ENCODE assay signal across 8 mouse cellular contexts in the genomic region with DNA sequence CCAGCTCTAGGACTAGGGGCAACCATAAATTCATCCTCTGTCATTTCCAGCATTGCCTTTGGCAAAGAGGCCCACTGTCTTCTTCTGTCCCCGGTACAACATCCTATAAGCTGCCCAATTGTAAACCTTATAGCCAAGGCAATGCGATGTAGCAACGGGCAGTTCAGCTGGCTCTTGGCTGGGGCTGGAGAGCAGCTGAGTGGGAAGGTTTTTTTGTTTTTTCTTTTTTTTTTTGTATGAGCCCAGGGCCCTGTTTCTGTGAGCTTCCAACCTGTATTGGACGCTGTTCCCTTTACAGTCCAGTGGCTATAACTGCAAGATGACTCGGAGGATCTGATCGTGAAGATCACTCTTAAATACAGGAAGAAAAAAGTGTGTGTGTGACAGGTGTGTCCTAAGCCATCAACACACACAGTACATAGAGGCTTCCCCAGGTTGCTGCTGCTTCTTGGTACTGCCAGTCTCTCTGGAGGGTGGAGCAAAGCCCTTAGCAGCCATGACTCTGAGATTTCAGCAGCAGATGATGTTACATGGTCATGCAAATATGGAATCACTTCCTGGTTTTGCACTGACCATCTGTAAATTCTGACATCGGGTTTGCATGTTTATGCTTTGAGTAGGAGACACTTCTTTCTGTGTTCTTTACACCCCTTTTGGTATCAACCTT. TPM values are rescaled to one million over a fixed set of nuclear protein-coding genes. Genes with fewer than 3 reads are reported as not detected.
DNase-seq lines count a peak whose midpoint lies in the region; ATAC-seq and TF ChIP-seq lines count a peak whose summit lies in the region.

No protein-coding gene starts in this region.

- no peak for TF ChIP-seq POLR2A in kidney, adult 2 months (IDR thresholded peaks at IDR 0.05; ENCODE audit: low read depth, low read length)
- no peak for TF ChIP-seq POLR2A in brain, embryonic 14.5 days (IDR thresholded peaks at IDR 0.05; ENCODE audit: borderline replicate concordance, extremely low read depth, insufficient read depth, insufficient read length, poor library complexity, severe bottlenecking)

- H3K27me3 ChIP-seq in kidney, adult 2 months (replicated peaks; ENCODE audit: control insufficient read depth, insufficient read depth, low read length), result no peaks in the 10 kb centered on the region
- no peaks in the 10 kb centered on the region for H3K27me3 ChIP-seq in C2C12 (ENCODE audit: control insufficient read depth, insufficient read depth, insufficient read length)
- H3K27me3 ChIP-seq in forebrain, postnatal 0 days (ENCODE audit: insufficient read depth, low read length), result no peaks in the 10 kb centered on the region
- H3K27me3 ChIP-seq in liver, embryonic 15.5 days, result peaks cover 6% of the 10 kb centered on the region; the same call in 1 of the 2 replicates
- H3K27me3 ChIP-seq in stomach, embryonic 16.5 days (ENCODE audit: control insufficient read depth, insufficient read depth, low read length), result no peaks in the 10 kb centered on the region

- H3K4me3 ChIP-seq in kidney, adult 2 months (ENCODE audit: insufficient read depth, low read depth, low read length), result peak overlapping the region; percentile 95
- H3K4me3 ChIP-seq in C2C12 (ENCODE audit: insufficient read depth, poor library complexity, severe bottlenecking), result peak overlapping the region; percentile 80
- H3K4me3 ChIP-seq in forebrain, postnatal 0 days (ENCODE audit: low read depth, low read length), result peak overlapping the region; percentile 73
- peak overlapping the region; percentile 87 for H3K4me3 ChIP-seq in liver, embryonic 15.5 days (replicated peaks)
- peak overlapping the region; percentile 78 for H3K4me3 ChIP-seq in stomach, embryonic 16.5 days (replicated peaks; ENCODE audit: low read length)

- 22% methylated on average over 7 of the region's 7 CpGs for WGBS in kidney, adult 2 months
- 33% methylated on average over 7 of the region's 7 CpGs for WGBS in forebrain, postnatal 0 days
- WGBS in liver, embryonic 15.5 days (ENCODE audit: insufficient replicate concordance), result 29% methylated on average over 7 of the region's 7 CpGs
- WGBS in stomach, embryonic 16.5 days, result 30% methylated on average over 7 of the region's 7 CpGs

- H3K9ac ChIP-seq in forebrain, postnatal 0 days, result peak overlapping the region; percentile 95
- peak overlapping the region; percentile 90 for H3K9ac ChIP-seq in liver, embryonic 15.5 days
- H3K9ac ChIP-seq in stomach, embryonic 16.5 days (ENCODE audit: low read length), result peak overlapping the region; percentile 92

- H3K4me2 ChIP-seq in forebrain, postnatal 0 days (ENCODE audit: low read depth), result peak overlapping the region; percentile 66
- peak overlapping the region; percentile 89 for H3K4me2 ChIP-seq in liver, embryonic 15.5 days
- H3K4me2 ChIP-seq in stomach, embryonic 16.5 days (ENCODE audit: low read depth, low read length), result peak overlapping the region; percentile 71

- no peaks in the 10 kb centered on the region for H3K36me3 ChIP-seq in kidney, adult 2 months (ENCODE audit: control insufficient read depth, insufficient read depth, low read length)
- no peaks in the 10 kb centered on the region for H3K36me3 ChIP-seq in C2C12 (ENCODE audit: control insufficient read depth, insufficient read depth)
- H3K36me3 ChIP-seq in forebrain, postnatal 0 days (ENCODE audit: insufficient read depth), result no peaks in the 10 kb centered on the region
- H3K36me3 ChIP-seq in liver, embryonic 15.5 days (replicated peaks), result peaks cover 3% of the 10 kb centered on the region; the same call in 1 of the 2 replicates
- no peaks in the 10 kb centered on the region for H3K36me3 ChIP-seq in stomach, embryonic 16.5 days (ENCODE audit: control insufficient read depth, insufficient read depth, low read length)

- peak overlapping the region; percentile 100 for H3ac ChIP-seq in C2C12 (ENCODE audit: control insufficient read depth, insufficient read length, low read depth)

- TF ChIP-seq CTCF in kidney, adult 2 months (conservative IDR thresholded peaks at IDR 0.05; ENCODE audit: insufficient read depth, insufficient read length, low read depth, low read length), result no peak
- TF ChIP-seq CTCF in C2C12 (IDR thresholded peaks at IDR 0.05; ENCODE audit: control insufficient read depth, insufficient read depth, insufficient read length), result no peak
- TF ChIP-seq CTCF in brain, embryonic 14.5 days (IDR thresholded peaks at IDR 0.05; ENCODE audit: borderline replicate concordance, extremely low read depth, insufficient read depth, insufficient read length), result no peak
- no peak for TF ChIP-seq CTCF in forebrain, postnatal 0 days (IDR thresholded peaks at IDR 0.05; ENCODE audit: low read depth)

- peak overlapping the region; percentile 98 for H3K27ac ChIP-seq in kidney, adult 2 months (ENCODE audit: insufficient read depth, low read depth, low read length)
- peak overlapping the region; percentile 98 for H3K27ac ChIP-seq in forebrain, postnatal 0 days (ENCODE audit: low read depth, low read length)
- H3K27ac ChIP-seq in liver, embryonic 15.5 days (replicated peaks), result peak overlapping the region; percentile 99
- H3K27ac ChIP-seq in stomach, embryonic 16.5 days (ENCODE audit: low read length), result peak overlapping the region; percentile 95

- H3K9me3 ChIP-seq in forebrain, postnatal 0 days (ENCODE audit: low read length), result no peaks in the 10 kb centered on the region
- H3K9me3 ChIP-seq in liver, embryonic 15.5 days (replicated peaks), result no peaks in the 10 kb centered on the region
- no peaks in the 10 kb centered on the region for H3K9me3 ChIP-seq in stomach, embryonic 16.5 days (replicated peaks; ENCODE audit: control insufficient read depth, low read length)

- peaks cover 6% of the 10 kb centered on the region for H3K79me2 ChIP-seq in C2C12 (ENCODE audit: control insufficient read depth, insufficient read depth)

- peaks cover 5% of the 10 kb centered on the region for H3K79me3 ChIP-seq in C2C12 (ENCODE audit: low read depth)

- ATAC-seq in forebrain, postnatal 0 days, result peak; percentile 5
- ATAC-seq in liver, embryonic 15.5 days (ENCODE audit: insufficient read depth), result no peak
- no peak; the same call in 1 of the 2 replicates for ATAC-seq in stomach, embryonic 16.5 days (ENCODE audit: insufficient read depth, low FRiP score)

- peaks cover 6% of the 10 kb centered on the region; the same call in 1 of the 2 replicates for H3K4me1 ChIP-seq in kidney, adult 2 months (ENCODE audit: control insufficient read depth, insufficient read depth, low read length)
- H3K4me1 ChIP-seq in forebrain, postnatal 0 days (ENCODE audit: insufficient read depth), result peaks cover 8% of the 10 kb centered on the region; the same call in 1 of the 2 replicates
- H3K4me1 ChIP-seq in liver, embryonic 15.5 days (replicated peaks), result peaks cover 29% of the 10 kb centered on the region
- H3K4me1 ChIP-seq in stomach, embryonic 16.5 days (ENCODE audit: control insufficient read depth, insufficient read depth, low read length), result 0 out of 2 replicates have a peak, but pooled peaks cover 5% of the 10 kb centered on the region

- DNase-seq in kidney, adult 2 months, result no peak
- DNase-seq in kidney, adult 9 months, result no peak
- DNase-seq in brain, embryonic 14.5 days (ENCODE audit: low read depth), result peak; percentile 40
- peak; percentile 35 for DNase-seq in forebrain, postnatal 0 days
- no peak for DNase-seq in layer of hippocampus, adult 9-10 months (ENCODE audit: low spot score)

TF ChIP-seq in C2C12, 6 proteins besides CTCF, POLR2A, EP300 and RAD21:
- TF ChIP-seq MYOD1 (IDR thresholded peaks at IDR 0.05; ENCODE audit: control insufficient read depth, insufficient read length, low read depth), result no peak
- no peak for TF ChIP-seq USF1 (IDR thresholded peaks at IDR 0.05; ENCODE audit: low read depth)
- no peak for TF ChIP-seq CEBPB (IDR thresholded peaks at IDR 0.05; ENCODE audit: low read depth)
- no peak for TF ChIP-seq MYOG (IDR thresholded peaks at IDR 0.05; ENCODE audit: control insufficient read depth, extremely low read depth, insufficient read length)
- no peak for TF ChIP-seq FOSL1 (IDR thresholded peaks at IDR 0.05; ENCODE audit: insufficient read depth, low read length, poor library complexity, severe bottlenecking)
- no peak for TF ChIP-seq MAX (IDR thresholded peaks at IDR 0.05)
TF ChIP-seq in C2C12: peak in this region for 0.

RNA-seq across cellular contexts. Expression of gene Ncoa7, which starts 0.6 kb away (rescaled TPM):
- polyA plus RNA-seq in kidney, adult 2 months (2012; rRNA removed), result 14.4 and 18.6 TPM in 2 replicates
- polyA plus RNA-seq in C2C12 (2012; fragmentation: generic; extraction: Trizol), result 3.9 TPM
- polyA plus RNA-seq in brain, embryonic 14.5 days (2012; rRNA removed), result 12.3 and 17.2 TPM in 2 replicates
- 21.1 and 22.7 TPM in 2 replicates for total RNA-seq in forebrain, postnatal 0 days (2014; rRNA removed)
- polyA plus RNA-seq in forebrain, postnatal 0 days (2015; fragmentation: Nextera tagmentation; extraction: Ambion mirVana), result 9.2 and 19.1 TPM in 2 replicates
- 10.2 and 12.2 TPM in 2 replicates for polyA plus RNA-seq in liver, embryonic 15.5 days (2015; fragmentation: Nextera tagmentation; extraction: Ambion mirVana)
- polyA plus RNA-seq in stomach, embryonic 16.5 days (2015; fragmentation: Nextera tagmentation; extraction: Ambion mirVana), result 9.6 and 11.9 TPM in 2 replicates

RNA-seq across cellular contexts. Expression of gene Hey2, which starts 38.9 kb away (rescaled TPM):
- 2.9 and 3.6 TPM in 2 replicates for polyA plus RNA-seq in kidney, adult 2 months (2012; rRNA removed)
- 0.06 TPM for polyA plus RNA-seq in C2C12 (2012; fragmentation: generic; extraction: Trizol)
- 8.5 and 11.2 TPM in 2 replicates for polyA plus RNA-seq in brain, embryonic 14.5 days (2012; rRNA removed)
- 5.5 and 7.7 TPM in 2 replicates for total RNA-seq in forebrain, postnatal 0 days (2014; rRNA removed)
- 2.0 and 2.7 TPM in 2 replicates for polyA plus RNA-seq in forebrain, postnatal 0 days (2015; fragmentation: Nextera tagmentation; extraction: Ambion mirVana)
- 0.44 and 0.53 TPM in 2 replicates for polyA plus RNA-seq in liver, embryonic 15.5 days (2015; fragmentation: Nextera tagmentation; extraction: Ambion mirVana)
- polyA plus RNA-seq in stomach, embryonic 16.5 days (2015; fragmentation: Nextera tagmentation; extraction: Ambion mirVana), result 4.7 and 5.6 TPM in 2 replicates

Comparison
In these comparisons a context has a peak if more than half of its experiments do, and no peak if none do; other contexts are left out.
1. DNase-seq: peak in brain, embryonic 14.5 days (single experiment) and forebrain, postnatal 0 days (single experiment); none in kidney, adult 2 months (single experiment), kidney, adult 9 months (single experiment) and layer of hippocampus, adult 9-10 months (single experiment).
2. Peak in every context shown above with its lines, with median percentiles within 50 percentile points of each other: H3K27ac ChIP-seq, H3K4me3 ChIP-seq, H3K4me2 ChIP-seq and H3K9ac ChIP-seq.